Mouse (Mus musculus) embryonic facial prominence, embryonic 12.5 days (tissue): ENCODE results near the gene Nup93. TPM values are rescaled to one million over a fixed set of nuclear protein-coding genes. Genes with fewer than 3 reads are reported as not detected.

Source experiments
- ATAC-seq: fragments of 200-750 bp; cut with Nextera tagmentation; 2 replicates; pipeline ENCODE4 v1.8.0; 2017; ENCODE audit not compliant: insufficient number of reproducible peaks, insufficient read depth, low FRiP score, low TSS enrichment
- H3K27ac ChIP-seq: fragments of 300-500 bp; sonication (generic); 2 replicates; pipeline ENCODE4 v1.5.1; 2016; ENCODE audit warnings: mild to moderate bottlenecking
- H3K27me3 ChIP-seq: fragments of 300-500 bp; sonication (generic); 2 replicates; pipeline ENCODE4 v1.6.1; 2016; ENCODE audit warnings: mild to moderate bottlenecking, moderate library complexity
- H3K36me3 ChIP-seq: fragments of 300-500 bp; sonication (generic); 2 replicates; pipeline ENCODE4 v1.6.1; 2016; ENCODE audit warnings: mild to moderate bottlenecking
- H3K4me1 ChIP-seq: fragments of 300-500 bp; sonication (generic); 2 replicates; pipeline ENCODE4 v1.6.1; 2016
- H3K4me2 ChIP-seq: fragments of 300-500 bp; sonication (generic); replicated peaks from 2 replicates; pipeline ENCODE4 v1.6.1; 2016; ENCODE audit warnings: mild to moderate bottlenecking, moderate library complexity
- H3K4me3 ChIP-seq: fragments of 300-500 bp; sonication (generic); 2 replicates; pipeline ENCODE4 v1.5.1; 2016; ENCODE audit warnings: mild to moderate bottlenecking
- H3K9ac ChIP-seq: fragments of 300-500 bp; sonication (generic); 2 replicates; pipeline ENCODE4 v1.6.1; 2016; ENCODE audit warnings: mild to moderate bottlenecking, moderate library complexity
- H3K9me3 ChIP-seq: fragments of 300-500 bp; sonication (generic); 2 replicates; pipeline ENCODE4 v1.6.1; 2016; ENCODE audit warnings: mild to moderate bottlenecking, moderate library complexity
- WGBS: fragments of 180-500 bp; shearing (Covaris S2); methylation state at CpG from one replicate; pipeline ENCODE4 v1.1.7; 2016; 5-methylcytosine and 5-hydroxymethylcytosine counted together
- polyA plus RNA-seq: library from polyadenylated mRNA; unstranded; fragments of >200 nt; fragmentation: Nextera tagmentation; extraction: Ambion mirVana; gene quantifications from 2 replicates; pipeline ENCODE4 v1.2.1, GENCODE M21; 2016

Gene Nup93
- polyA plus RNA-seq, 1 experiment from 2014 or later, result 110 TPM

GRCm38 (mm10) chr8:94330733-94331132, 116.4 kb downstream of the Nup93 start:
- no peak for ATAC-seq
- no peaks in the 10 kb centered on the region for H3K4me1 ChIP-seq
- WGBS, result 32% methylated on average over 4 of the region's 4 CpGs

GRCm38 (mm10) chr8:94333345-94333744, 119.0 kb downstream of the Nup93 start:
- Histone ChIP-seq H3K27me3 (no peaks in the 10 kb centered on the region), H3K4me1 (no peaks in the 10 kb centered on the region), H3K9ac (no peak overlapping the region), H3K4me3 (no peak overlapping the region), H3K27ac (no peak overlapping the region), H3K36me3 (no peaks in the 10 kb centered on the region), H3K9me3 (no peaks in the 10 kb centered on the region), H3K4me2 (no peak overlapping the region)
- ATAC-seq, result no peak
- 49% methylated on average over 5 of the region's 5 CpGs for WGBS

More at GRCm38 (mm10) chr8:94330733-94331132, 116.4 kb downstream of the Nup93 start:
- H3K9me3 ChIP-seq, result no peaks in the 10 kb centered on the region
- H3K36me3 ChIP-seq, result no peaks in the 10 kb centered on the region
- no peaks in the 10 kb centered on the region for H3K27me3 ChIP-seq
- H3K4me2 ChIP-seq, result no peak overlapping the region
- no peak overlapping the region for H3K4me3 ChIP-seq
- H3K9ac ChIP-seq, result no peak overlapping the region
- H3K27ac ChIP-seq, result no peak overlapping the region

- no peak overlapping the region for H3K27ac ChIP-seq
- no peaks in the 10 kb centered on the region for H3K9me3 ChIP-seq
- no peak for ATAC-seq
- no peaks in the 10 kb centered on the region for H3K4me1 ChIP-seq
- no peak overlapping the region for H3K4me3 ChIP-seq
- no peaks in the 10 kb centered on the region for H3K36me3 ChIP-seq
- 81% methylated on average over 8 of the region's 8 CpGs for WGBS
- no peak overlapping the region for H3K4me2 ChIP-seq
- H3K27me3 ChIP-seq, result no peaks in the 10 kb centered on the region
- H3K9ac ChIP-seq, result no peak overlapping the region
These were observed 123.2 kb downstream of the Nup93 start for GRCm38 (mm10) chr8:94337559-94337958.

- WGBS, result 73% methylated on average over 7 of the region's 7 CpGs
- Histone ChIP-seq H3K4me3 (no peak overlapping the region), H3K27me3 (no peaks in the 10 kb centered on the region), H3K27ac (no peak overlapping the region), H3K9ac (no peak overlapping the region), H3K4me2 (no peak overlapping the region), H3K9me3 (no peaks in the 10 kb centered on the region), H3K4me1 (no peaks in the 10 kb centered on the region), H3K36me3 (no peaks in the 10 kb centered on the region)
- ATAC-seq, result no peak
These were observed 126.4 kb downstream of the Nup93 start for GRCm38 (mm10) chr8:94340796-94341195.

GRCm38 (mm10) chr8:94342691-94343090, 128.3 kb downstream of the Nup93 start:
- WGBS, result 88% methylated on average over 10 of the region's 10 CpGs
- no peak overlapping the region for H3K4me2 ChIP-seq
- no peaks in the 10 kb centered on the region for H3K4me1 ChIP-seq
- no peak overlapping the region for H3K9ac ChIP-seq
- no peaks in the 10 kb centered on the region for H3K9me3 ChIP-seq
- H3K27ac ChIP-seq, result no peak overlapping the region
- no peak for ATAC-seq
- no peaks in the 10 kb centered on the region for H3K27me3 ChIP-seq
- no peak overlapping the region for H3K4me3 ChIP-seq
- H3K36me3 ChIP-seq, result no peaks in the 10 kb centered on the region

- no peak overlapping the region for H3K4me3 ChIP-seq
- no peaks in the 10 kb centered on the region for H3K4me1 ChIP-seq
- H3K27ac ChIP-seq, result no peak overlapping the region
- 13% methylated on average over 6 of the region's 6 CpGs for WGBS
- no peak overlapping the region for H3K9ac ChIP-seq
- no peaks in the 10 kb centered on the region for H3K36me3 ChIP-seq
- ATAC-seq, result no peak
- no peak overlapping the region for H3K4me2 ChIP-seq
- no peaks in the 10 kb centered on the region for H3K27me3 ChIP-seq
- H3K9me3 ChIP-seq, result no peaks in the 10 kb centered on the region
These were observed 128.9 kb downstream of the Nup93 start for GRCm38 (mm10) chr8:94343290-94343689.

- no peak overlapping the region for H3K4me2 ChIP-seq
- no peak overlapping the region for H3K27ac ChIP-seq
- H3K27me3 ChIP-seq, result no peaks in the 10 kb centered on the region
- ATAC-seq, result no peak
- 85% methylated on average over 11 of the region's 11 CpGs for WGBS
- H3K36me3 ChIP-seq, result no peaks in the 10 kb centered on the region
- no peaks in the 10 kb centered on the region for H3K9me3 ChIP-seq
- H3K4me3 ChIP-seq, result no peak overlapping the region
- no peaks in the 10 kb centered on the region for H3K4me1 ChIP-seq
- H3K9ac ChIP-seq, result no peak overlapping the region
These were observed 129.5 kb downstream of the Nup93 start for GRCm38 (mm10) chr8:94343778-94344320.

- WGBS, result 86% methylated on average over 4 of the region's 4 CpGs
These were observed 131.3 kb downstream of the Nup93 start for GRCm38 (mm10) chr8:94345657-94346056.

GRCm38 (mm10) chr8:94346264-94346663, 131.9 kb downstream of the Nup93 start:
- 90% methylated on average over 13 of the region's 13 CpGs for WGBS
- Histone ChIP-seq H3K36me3 (no peaks in the 10 kb centered on the region), H3K27me3 (no peaks in the 10 kb centered on the region), H3K9ac (no peak overlapping the region), H3K4me3 (no peak overlapping the region), H3K4me2 (no peak overlapping the region), H3K27ac (no peak overlapping the region), H3K9me3 (no peaks in the 10 kb centered on the region), H3K4me1 (no peaks in the 10 kb centered on the region)
- no peak for ATAC-seq

More at GRCm38 (mm10) chr8:94345657-94346056, 131.3 kb downstream of the Nup93 start:
- Histone ChIP-seq H3K4me3 (no peak overlapping the region), H3K4me1 (no peaks in the 10 kb centered on the region), H3K27ac (no peak overlapping the region), H3K27me3 (no peaks in the 10 kb centered on the region), H3K36me3 (no peaks in the 10 kb centered on the region), H3K9me3 (no peaks in the 10 kb centered on the region), H3K4me2 (no peak overlapping the region), H3K9ac (no peak overlapping the region)
- no peak for ATAC-seq

GRCm38 (mm10) chr8:94348425-94348824, 134.1 kb downstream of the Nup93 start:
- Histone ChIP-seq H3K9me3 (no peaks in the 10 kb centered on the region), H3K4me2 (no peak overlapping the region), H3K27ac (no peak overlapping the region), H3K36me3 (no peaks in the 10 kb centered on the region), H3K27me3 (no peaks in the 10 kb centered on the region), H3K4me3 (no peak overlapping the region), H3K9ac (no peak overlapping the region), H3K4me1 (no peaks in the 10 kb centered on the region)
- ATAC-seq, result no peak
- 76% methylated on average over 9 of the region's 9 CpGs for WGBS

- Histone ChIP-seq H3K27ac (no peak overlapping the region), H3K4me2 (no peak overlapping the region), H3K4me3 (no peak overlapping the region), H3K36me3 (no peaks in the 10 kb centered on the region), H3K9me3 (no peaks in the 10 kb centered on the region), H3K4me1 (no peaks in the 10 kb centered on the region), H3K9ac (no peak overlapping the region), H3K27me3 (no peaks in the 10 kb centered on the region)
- ATAC-seq, result no peak
- 84% methylated on average over 7 of the region's 7 CpGs for WGBS
These were observed 139.7 kb downstream of the Nup93 start for GRCm38 (mm10) chr8:94354069-94354531.

GRCm38 (mm10) chr8:94354571-94354970, 140.2 kb downstream of the Nup93 start:
- no peaks in the 10 kb centered on the region for H3K9me3 ChIP-seq
- H3K4me3 ChIP-seq, result no peak overlapping the region
- H3K27me3 ChIP-seq, result no peaks in the 10 kb centered on the region
- no peak overlapping the region for H3K9ac ChIP-seq
- no peak for ATAC-seq
- no peak overlapping the region for H3K4me2 ChIP-seq
- 73% methylated on average over 4 of the region's 4 CpGs for WGBS
- no peaks in the 10 kb centered on the region for H3K36me3 ChIP-seq
- H3K27ac ChIP-seq, result no peak overlapping the region
- H3K4me1 ChIP-seq, result no peaks in the 10 kb centered on the region
